Mouse (Mus musculus) heart, embryonic 16.5 days (tissue): ENCODE results near the gene Lrrc23. TPM values are rescaled to one million over a fixed set of nuclear protein-coding genes. Genes with fewer than 3 reads are reported as not detected.

Experiments used
- ATAC-seq: fragments of 200-750 bp; cut with Nextera tagmentation; replicated peaks from 2 replicates; pipeline ENCODE4 v1.8.0; 2017; ENCODE audit warnings: moderate number of reproducible peaks; ENCODE audit not compliant: insufficient read depth, low FRiP score; ENCODE audit errors: extremely low read depth
- H3K27ac ChIP-seq: fragments of 300-500 bp; sonication (generic); 2 replicates; pipeline ENCODE4 v1.5.1; 2014; ENCODE audit warnings: mild to moderate bottlenecking, low read length, control low read depth, moderate library complexity
- H3K27me3 ChIP-seq: fragments of 300-500 bp; sonication (generic); 2 replicates; pipeline ENCODE4 v1.6.1; 2014; ENCODE audit warnings: low read length, mixed read lengths; ENCODE audit not compliant: control insufficient read depth, insufficient read depth
- H3K36me3 ChIP-seq: fragments of 300-500 bp; sonication (generic); 2 replicates; pipeline ENCODE4 v1.6.1; 2014; ENCODE audit not compliant: control insufficient read depth, insufficient read depth
- H3K4me1 ChIP-seq: fragments of 300-500 bp; sonication (generic); 2 replicates; pipeline ENCODE4 v1.6.1; 2014; ENCODE audit warnings: low read length, mixed read lengths; ENCODE audit not compliant: control insufficient read depth, insufficient read depth
- H3K4me2 ChIP-seq: fragments of 300-500 bp; sonication (generic); 2 replicates; pipeline ENCODE4 v1.6.1; 2014; ENCODE audit warnings: low read depth, mild to moderate bottlenecking, control low read depth, low read length
- H3K4me3 ChIP-seq: fragments of 300-500 bp; sonication (generic); 2 replicates; pipeline ENCODE4 v1.5.1; 2014; ENCODE audit warnings: mild to moderate bottlenecking, control low read depth, low read length
- H3K9ac ChIP-seq: fragments of 300-500 bp; sonication (generic); 2 replicates; pipeline ENCODE4 v1.6.1; 2014; ENCODE audit warnings: low read length, control low read depth
- H3K9me3 ChIP-seq: fragments of 300-500 bp; sonication (generic); replicated peaks from 2 replicates; pipeline ENCODE4 v1.6.1; 2016; ENCODE audit warnings: low read length; ENCODE audit not compliant: control insufficient read depth
- WGBS: fragments of 180-500 bp; shearing (Covaris S2); extraction: QIAGEN DNeasy Blood & Tissue Kit; methylation state at CpG from one replicate; pipeline ENCODE4 v1.1.7; 2014; 5-methylcytosine and 5-hydroxymethylcytosine counted together
- polyA plus RNA-seq: library from polyadenylated mRNA; unstranded; fragments of >200 nt; fragmentation: Nextera tagmentation; extraction: Ambion mirVana; gene quantifications from 2 replicates; pipeline ENCODE4 v1.2.1, GENCODE M21; 2015

Gene Lrrc23
- polyA plus RNA-seq, 1 experiment from 2014 or later, result 2.5 TPM

DNA sequence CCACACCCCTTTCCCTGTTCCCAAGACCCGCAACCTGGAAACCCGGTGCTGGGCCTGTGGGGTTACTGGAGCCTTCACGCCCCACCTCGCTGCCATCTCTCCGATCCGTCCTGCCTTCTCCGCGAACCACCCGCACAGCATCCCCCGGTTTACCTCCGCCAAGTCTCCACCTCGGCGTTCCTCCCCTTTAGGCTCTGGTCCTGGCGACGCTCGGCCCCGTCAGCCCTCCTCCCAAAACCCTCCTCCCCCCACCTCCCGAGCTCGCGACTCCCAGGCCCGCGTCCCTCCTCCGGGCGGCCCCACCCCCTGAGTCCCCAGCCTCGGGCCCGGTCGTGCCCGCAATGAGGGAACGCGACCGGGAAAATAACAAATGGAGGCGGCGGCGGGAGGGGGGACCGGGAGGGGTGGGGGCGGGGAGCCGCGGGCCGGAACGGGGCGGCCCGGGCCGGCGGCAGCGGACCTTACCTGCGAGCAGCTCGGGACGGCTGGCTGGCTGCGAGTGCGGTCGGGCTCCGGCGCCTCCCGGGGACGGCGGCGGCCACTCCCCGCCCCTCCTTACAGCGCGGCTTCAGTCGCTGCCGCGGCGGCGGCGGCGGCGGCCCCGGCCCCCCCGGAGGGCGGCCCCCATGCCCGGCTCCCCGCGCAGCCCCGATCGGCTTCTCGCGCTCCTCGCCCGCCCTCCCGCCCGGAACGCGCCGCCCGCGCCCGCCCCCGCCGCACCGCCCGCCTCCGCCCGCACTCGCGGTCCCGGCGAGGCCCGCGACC is 23.5 kb downstream of the Lrrc23 start, which contains the start of the genes Gm45234 and Atn1:
Gene Gm45234, minus strand, starts transcription at position 191 of the 765 bp plus-strand sequence.
Gene Atn1, minus strand, starts transcription at position 694 of the 765 bp plus-strand sequence.
- peak within 1 kb of the TSS; percentile 82 for H3K4me3 ChIP-seq
- H3K9ac ChIP-seq, result peak within 1 kb of the TSS; percentile 94
- 1% methylated on average over 65 of the region's 100 CpGs for WGBS
- ATAC-seq, result peak; percentile 75
- peak within 1 kb of the TSS; percentile 96 for H3K27ac ChIP-seq
- H3K4me2 ChIP-seq, result peak within 1 kb of the TSS; percentile 67
- H3K4me1 ChIP-seq, result peaks cover 40% of the 10 kb centered on the region
- H3K9me3 ChIP-seq, result no peaks in the 10 kb centered on the region
- no peaks in the 10 kb centered on the region for H3K36me3 ChIP-seq
- no peaks in the 10 kb centered on the region for H3K27me3 ChIP-seq

- peak overlapping the region; percentile 94 for H3K9ac ChIP-seq
- H3K4me1 ChIP-seq, result peaks cover 40% of the 10 kb centered on the region
- H3K4me2 ChIP-seq, result peak overlapping the region; percentile 67
- no peak for ATAC-seq
- no peaks in the 10 kb centered on the region for H3K27me3 ChIP-seq
- no peaks in the 10 kb centered on the region for H3K36me3 ChIP-seq
- WGBS, result 6% methylated on average over 3 of the region's 3 CpGs
- H3K27ac ChIP-seq, result no peak overlapping the region
- H3K9me3 ChIP-seq, result no peaks in the 10 kb centered on the region
- H3K4me3 ChIP-seq, result peak overlapping the region; percentile 82
Measured at GRCm38 (mm10) chr6:124755306-124755705, 24.2 kb downstream of the Lrrc23 start.

GRCm38 (mm10) chr6:124753861-124754260 is 25.7 kb downstream of the Lrrc23 start:
- Histone ChIP-seq H3K9me3 (no peaks in the 10 kb centered on the region), H3K9ac (no peak overlapping the region), H3K4me3 (no peak overlapping the region), H3K27me3 (no peaks in the 10 kb centered on the region), H3K36me3 (no peaks in the 10 kb centered on the region), H3K27ac (no peak overlapping the region), H3K4me1 (peaks cover 37% of the 10 kb centered on the region), H3K4me2 (no peak overlapping the region)
- WGBS, result 83% methylated on average over 2 of the region's 2 CpGs
- ATAC-seq, result no peak

- H3K27ac ChIP-seq, result no peak overlapping the region
- 84% methylated on average over 8 of the region's 8 CpGs for WGBS
- H3K4me2 ChIP-seq, result no peak overlapping the region
- no peak overlapping the region for H3K9ac ChIP-seq
- no peaks in the 10 kb centered on the region for H3K27me3 ChIP-seq
- no peak overlapping the region for H3K4me3 ChIP-seq
- H3K4me1 ChIP-seq, result peaks cover 24% of the 10 kb centered on the region
- no peak for ATAC-seq
- H3K36me3 ChIP-seq, result peaks cover 13% of the 10 kb centered on the region
- no peaks in the 10 kb centered on the region for H3K9me3 ChIP-seq
Measured at GRCm38 (mm10) chr6:124750405-124750804, 29.1 kb downstream of the Lrrc23 start.

- no peak for ATAC-seq
- no peak overlapping the region for H3K9ac ChIP-seq
- peak overlapping the region; percentile 94 for H3K4me2 ChIP-seq
- no peaks in the 10 kb centered on the region for H3K9me3 ChIP-seq
- no peaks in the 10 kb centered on the region for H3K27me3 ChIP-seq
- H3K4me1 ChIP-seq, result peaks cover 10% of the 10 kb centered on the region
- H3K4me3 ChIP-seq, result no peak overlapping the region; the same call in 1 of the 2 replicates
- 82% methylated on average over 7 of the region's 7 CpGs for WGBS
- H3K27ac ChIP-seq, result no peak overlapping the region
- H3K36me3 ChIP-seq, result peaks cover 21% of the 10 kb centered on the region
Measured at GRCm38 (mm10) chr6:124746654-124747632, 32.6 kb downstream of the Lrrc23 start.

GRCm38 (mm10) chr6:124746296-124746605 is 33.3 kb downstream of the Lrrc23 start:
- Histone ChIP-seq H3K27me3 (no peaks in the 10 kb centered on the region), H3K4me1 (peaks cover 15% of the 10 kb centered on the region), H3K36me3 (peaks cover 21% of the 10 kb centered on the region), H3K9ac (peak overlapping the region; percentile 91), H3K9me3 (no peaks in the 10 kb centered on the region), H3K4me3 (peak overlapping the region; percentile 66), H3K27ac (no peak overlapping the region; the same call in 1 of the 2 replicates), H3K4me2 (peak overlapping the region; percentile 94)
- ATAC-seq, result no peak
- WGBS, result 23% methylated on average over 8 of the region's 8 CpGs

GRCm38 (mm10) chr6:124745490-124746295 is 33.8 kb downstream of the Lrrc23 start:
- no peaks in the 10 kb centered on the region for H3K9me3 ChIP-seq
- peak overlapping the region; percentile 66 for H3K4me3 ChIP-seq
- H3K36me3 ChIP-seq, result peaks cover 21% of the 10 kb centered on the region
- peak; percentile 78 for ATAC-seq
- WGBS, result 1% methylated on average over 85 of the region's 85 CpGs
- peak overlapping the region; percentile 72 for H3K27ac ChIP-seq
- H3K27me3 ChIP-seq, result no peaks in the 10 kb centered on the region
- peak overlapping the region; percentile 91 for H3K9ac ChIP-seq
- peaks cover 15% of the 10 kb centered on the region for H3K4me1 ChIP-seq
- peak overlapping the region; percentile 94 for H3K4me2 ChIP-seq

DNA sequence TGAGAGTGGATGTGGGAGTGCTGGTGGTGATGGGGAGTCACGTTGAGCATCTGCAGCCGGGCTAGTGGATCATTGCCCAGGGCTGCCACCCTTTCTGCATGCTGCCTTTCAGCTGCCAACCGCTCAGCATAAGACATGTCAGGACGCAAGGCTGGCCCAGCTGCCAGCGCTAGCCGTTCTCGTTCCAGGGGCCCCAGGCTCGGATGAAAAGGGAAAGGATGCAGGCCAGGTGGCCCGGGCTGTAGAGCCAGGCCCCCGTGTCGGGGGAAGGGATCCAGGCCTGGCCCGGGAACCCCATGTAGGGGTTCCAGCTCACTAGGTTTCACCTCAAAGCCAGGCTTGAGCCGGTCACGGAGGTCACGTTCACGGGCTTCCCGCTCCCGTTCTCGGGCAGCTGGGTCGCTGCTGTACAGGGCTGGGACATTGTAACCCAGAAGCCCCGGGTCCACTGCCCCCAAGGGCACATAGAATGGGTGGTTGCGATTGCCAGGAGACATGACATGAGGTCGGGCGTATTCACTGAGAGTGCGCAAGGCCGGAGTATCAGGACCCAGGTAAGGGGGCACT is 34.7 kb downstream of the Lrrc23 start:
- Histone ChIP-seq H3K27me3 (no peaks in the 10 kb centered on the region), H3K4me3 (peak overlapping the region; percentile 66), H3K4me2 (peak overlapping the region; percentile 94), H3K27ac (peak overlapping the region; percentile 54; the same call in 1 of the 2 replicates), H3K9me3 (no peaks in the 10 kb centered on the region), H3K9ac (peak overlapping the region; percentile 68), H3K4me1 (peaks cover 17% of the 10 kb centered on the region), H3K36me3 (peaks cover 21% of the 10 kb centered on the region)
- 64% methylated on average over 26 of the region's 26 CpGs for WGBS
- ATAC-seq, result no peak
